9 mouse cellular contexts compared by ENCODE assay signal in the genomic region with DNA sequence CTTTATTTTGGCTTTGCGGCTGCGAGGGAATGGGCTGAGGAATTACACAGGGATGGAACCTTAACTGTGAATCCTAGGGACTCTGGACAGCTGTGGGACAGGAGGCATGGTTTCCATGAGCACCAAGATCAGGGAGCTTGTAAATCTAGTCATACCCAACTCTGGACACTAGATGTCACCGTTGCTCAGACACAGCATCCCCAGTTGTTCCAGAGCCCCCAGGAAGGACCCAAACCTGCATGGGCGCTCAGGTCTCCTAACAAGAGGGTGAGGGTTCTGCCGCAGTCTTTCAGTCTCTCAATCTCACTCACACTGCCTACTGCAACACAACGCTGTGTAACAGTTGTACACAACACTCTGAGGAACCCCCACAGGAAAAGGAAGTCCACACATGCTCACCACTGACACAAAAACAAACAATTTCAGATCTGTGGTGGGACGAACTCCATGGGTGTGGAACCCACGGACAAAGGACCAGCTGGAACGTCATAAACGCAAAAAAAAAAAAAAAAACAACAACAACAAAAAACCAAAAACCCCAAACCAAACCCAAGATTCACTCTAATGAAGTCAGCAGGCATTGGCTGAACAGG. TPM values are rescaled to one million over a fixed set of nuclear protein-coding genes. Genes with fewer than 3 reads are reported as not detected.
DNase-seq lines count a peak whose midpoint lies in the region; ATAC-seq and TF ChIP-seq lines count a peak whose summit lies in the region.
"Had no signal": no experiment of that assay in that cellular context is flagged by ENCODE, and none has a peak within 500 bp of the region (broad histone marks: within the 10 kb centered on the region; RNA-seq: fewer than 3 reads in every experiment).

No protein-coding gene starts in this region.

- no peak overlapping the region for H3K4me2 ChIP-seq in hindbrain, embryonic 14.5 days (replicated peaks)
- no peak overlapping the region for H3K4me2 ChIP-seq in lung, embryonic 15.5 days

- intact Hi-C loops in left cerebral cortex, postnatal 4 days (cut with DNase I) = no loop called here

- no peaks in the 10 kb centered on the region for H3K4me1 ChIP-seq in spleen, adult 2 months (ENCODE audit: control insufficient read depth, insufficient read depth, insufficient read length)
- H3K4me1 ChIP-seq in hindbrain, embryonic 14.5 days (replicated peaks; ENCODE audit: control insufficient read depth, insufficient read depth, low read length) = no peaks in the 10 kb centered on the region
- H3K4me1 ChIP-seq in lung, embryonic 15.5 days = no peaks in the 10 kb centered on the region

- ATAC-seq in common myeloid progenitor, adult 5-6 weeks (replicated peaks; ENCODE audit: low read depth, poor library complexity, severe bottlenecking) = peak; percentile 87
- ATAC-seq in hindbrain, embryonic 14.5 days (ENCODE audit: low FRiP score) = peak; percentile 40; the same call in 1 of the 2 replicates
- peak; percentile 42; the same call in 1 of the 2 replicates for ATAC-seq in lung, embryonic 15.5 days (ENCODE audit: borderline replicate concordance, extremely low read depth, low FRiP score, low TSS enrichment)

- WGBS in spleen, adult 2 months = 28% methylated on average over 10 of the region's 10 CpGs
- WGBS in hindbrain, embryonic 14.5 days = 56% methylated on average over 10 of the region's 10 CpGs
- 27% methylated on average over 10 of the region's 10 CpGs for WGBS in lung, embryonic 15.5 days

- no peak overlapping the region for H3K4me3 ChIP-seq in spleen, adult 2 months (ENCODE audit: extremely low read depth, insufficient read depth, insufficient read length)
- no peak overlapping the region for H3K4me3 ChIP-seq in hindbrain, embryonic 14.5 days (replicated peaks; ENCODE audit: low read length)
- H3K4me3 ChIP-seq in lung, embryonic 15.5 days = no peak overlapping the region
- H3K4me3 ChIP-seq: myocyte had no signal

- H3K36me3 ChIP-seq in spleen, adult 2 months (ENCODE audit: control insufficient read depth, insufficient read depth, low read length) = peaks cover 4% of the 10 kb centered on the region
- H3K36me3 ChIP-seq in hindbrain, embryonic 14.5 days (replicated peaks; ENCODE audit: control insufficient read depth, insufficient read depth) = peaks cover 39% of the 10 kb centered on the region
- peaks cover 19% of the 10 kb centered on the region for H3K36me3 ChIP-seq in lung, embryonic 15.5 days

- no peaks in the 10 kb centered on the region for H3K9me3 ChIP-seq in hindbrain, embryonic 14.5 days (ENCODE audit: control insufficient read depth, low read length)
- no peaks in the 10 kb centered on the region for H3K9me3 ChIP-seq in lung, embryonic 15.5 days

- no peak for DNase-seq in spleen, adult 2 months (ENCODE audit: low read depth in 1 of 2, low spot score in 2 of 2)
- DNase-seq in spleen, adult 12 weeks (ENCODE audit: low spot score) = no peak
- DNase-seq in hindbrain, embryonic 14.5 days (ENCODE audit: low spot score) = peak; percentile 78
- peak; percentile 84 for DNase-seq in retina, embryonic 14.5 days (ENCODE audit: low spot score)
- no peak for DNase-seq in testis, postnatal 14 days (ENCODE audit: low spot score)
- DNase-seq in left cerebral cortex, postnatal 4 days = no peak

- H3K27me3 ChIP-seq in spleen, adult 2 months (ENCODE audit: control insufficient read depth, insufficient read depth, low read length) = no peaks in the 10 kb centered on the region
- H3K27me3 ChIP-seq in hindbrain, embryonic 14.5 days (ENCODE audit: control insufficient read depth, insufficient read depth, low read length) = no peaks in the 10 kb centered on the region
- H3K27me3 ChIP-seq in lung, embryonic 15.5 days = no peaks in the 10 kb centered on the region

- TF ChIP-seq CTCF in spleen, adult 2 months (IDR thresholded peaks at IDR 0.05; ENCODE audit: extremely low read depth, insufficient read depth, insufficient read length, insufficient replicate concordance) = peak; percentile 51; the same call in 1 of the 2 replicates

- no peak for TF ChIP-seq POLR2A in spleen, adult 2 months (IDR thresholded peaks at IDR 0.05; ENCODE audit: low read depth, low read length)

- no peak overlapping the region for H3K9ac ChIP-seq in hindbrain, embryonic 14.5 days
- no peak overlapping the region for H3K9ac ChIP-seq in lung, embryonic 15.5 days

- H3K27ac ChIP-seq in spleen, adult 2 months (ENCODE audit: insufficient read depth, low read length) = no peak overlapping the region
- H3K27ac ChIP-seq in hindbrain, embryonic 14.5 days = no peak overlapping the region
- H3K27ac ChIP-seq in lung, embryonic 15.5 days = no peak overlapping the region

RNA-seq across cellular contexts. Expression of a gene that starts 7.4 kb away (rescaled TPM):
- polyA plus RNA-seq in spleen, adult 2 months (2012; rRNA removed) = not detected in 2 replicates
- total RNA-seq in common myeloid progenitor, adult 5-6 weeks (2017) = not detected in 2 replicates
- polyA plus RNA-seq in hindbrain, embryonic 14.5 days (2014; fragmentation: Nextera tagmentation; extraction: Ambion mirVana) = 1.9 and 2.2 TPM in 2 replicates
- 1.2 TPM in 2 replicates for polyA plus RNA-seq in lung, embryonic 15.5 days (2015; fragmentation: Nextera tagmentation; extraction: Ambion mirVana)
- total RNA-seq in left cerebral cortex, postnatal 4 days (2021) = 1 to 10 TPM; 3.9 to 4.3 TPM

RNA-seq across cellular contexts. Expression of a gene that starts 11.5 kb away (rescaled TPM):
- polyA plus RNA-seq in spleen, adult 2 months (2012; rRNA removed) = 3.4 and 4.1 TPM in 2 replicates
- 15.5 and 18.5 TPM in 2 replicates for total RNA-seq in common myeloid progenitor, adult 5-6 weeks (2017)
- 146 and 158 TPM in 2 replicates for polyA plus RNA-seq in hindbrain, embryonic 14.5 days (2014; fragmentation: Nextera tagmentation; extraction: Ambion mirVana)
- polyA plus RNA-seq in lung, embryonic 15.5 days (2015; fragmentation: Nextera tagmentation; extraction: Ambion mirVana) = 155 and 175 TPM in 2 replicates
- 10 to 100 TPM; 55.9 to 58.7 TPM for total RNA-seq in left cerebral cortex, postnatal 4 days (2021)

RNA-seq across cellular contexts. Expression of a gene that starts 51.5 kb away (rescaled TPM):
- 15.9 and 16.7 TPM in 2 replicates for polyA plus RNA-seq in spleen, adult 2 months (2012; rRNA removed)
- total RNA-seq in common myeloid progenitor, adult 5-6 weeks (2017) = not detected in 2 replicates
- 2.4 and 4.1 TPM in 2 replicates for polyA plus RNA-seq in hindbrain, embryonic 14.5 days (2014; fragmentation: Nextera tagmentation; extraction: Ambion mirVana)
- 1.1 and 1.3 TPM in 2 replicates for polyA plus RNA-seq in lung, embryonic 15.5 days (2015; fragmentation: Nextera tagmentation; extraction: Ambion mirVana)
- total RNA-seq in left cerebral cortex, postnatal 4 days (2021) = 1 to 10 TPM; 1.7 to 4.3 TPM

RNA-seq across cellular contexts. Expression of a gene that starts 54.3 kb away (rescaled TPM):
- polyA plus RNA-seq in spleen, adult 2 months (2012; rRNA removed) = 0.19 TPM in 1 of 2 replicates, not detected in the other
- total RNA-seq in common myeloid progenitor, adult 5-6 weeks (2017) = not detected in 2 replicates
- polyA plus RNA-seq in hindbrain, embryonic 14.5 days (2014; fragmentation: Nextera tagmentation; extraction: Ambion mirVana) = 0.31 TPM in 1 of 2 replicates, not detected in the other
- 0.96 and 1.8 TPM in 2 replicates for polyA plus RNA-seq in lung, embryonic 15.5 days (2015; fragmentation: Nextera tagmentation; extraction: Ambion mirVana)
- total RNA-seq in left cerebral cortex, postnatal 4 days (2021) = under 1 TPM in 1 of 2 experiments, not detected in 1; 0.93 TPM

Comparison
In these comparisons a context has a peak if more than half of its experiments do, and no peak if none do; other contexts are left out.
1. DNase-seq: peak in hindbrain, embryonic 14.5 days (single experiment) and retina, embryonic 14.5 days (single experiment); none in spleen, adult 2 months (0 of 2), spleen, adult 12 weeks (single experiment), testis, postnatal 14 days (single experiment) and left cerebral cortex, postnatal 4 days (single experiment).
2. RNA of a gene that starts 11.5 kb away (polyA plus RNA-seq): 146 to 158 TPM in hindbrain, embryonic 14.5 days and 155 to 175 TPM in lung, embryonic 15.5 days; 3.4 to 4.1 TPM in spleen, adult 2 months; every median in the first group is over 10 times any median in the second.
3. Peak in every context shown above with its lines, with median percentiles within 50 percentile points of each other: ATAC-seq.